Mouse (Mus musculus) limb, embryonic 11.5 days (tissue): ENCODE measurements at regions not wholly inside any gene's neighbourhood (a gene's known extent, or its start where the extent isn't known, plus 50 kb on each side); places are given as distances from the start of the nearest gene placed in this dataset.

ENCODE experiments used
- ATAC-seq: fragments of 200-750 bp; cut with Nextera tagmentation; 2 replicates; pipeline ENCODE4 v1.8.0; 2017; ENCODE audit warnings: low read depth; ENCODE audit not compliant: insufficient number of reproducible peaks, low FRiP score, low TSS enrichment
- DNase-seq: peaks from one replicate; pipeline ENCODE4 v3.0.0-alpha.2; 2015; ENCODE audit warnings: low spot score
- H3K27ac ChIP-seq: fragments of 300-500 bp; sonication (generic); replicated peaks from 2 replicates; pipeline ENCODE4 v1.5.1; 2014; ENCODE audit warnings: low read depth, mild to moderate bottlenecking, low read length
- H3K27me3 ChIP-seq: fragments of 300-500 bp; sonication (generic); 2 replicates; pipeline ENCODE4 v1.6.1; 2014; ENCODE audit warnings: mild to moderate bottlenecking, low read length, mixed read lengths; ENCODE audit not compliant: control insufficient read depth, insufficient read depth
- H3K36me3 ChIP-seq: fragments of 300-500 bp; sonication (generic); 2 replicates; pipeline ENCODE4 v1.6.1; 2014; ENCODE audit warnings: mild to moderate bottlenecking, low read length, moderate library complexity, mixed read lengths; ENCODE audit not compliant: control insufficient read depth, insufficient read depth
- H3K4me1 ChIP-seq: fragments of 300-500 bp; sonication (generic); 2 replicates; pipeline ENCODE4 v1.6.1; 2014; ENCODE audit warnings: low read length, mixed read lengths; ENCODE audit not compliant: control insufficient read depth, insufficient read depth
- H3K4me2 ChIP-seq: fragments of 300-500 bp; sonication (generic); 2 replicates; pipeline ENCODE4 v1.6.1; 2014; ENCODE audit warnings: low read depth, mild to moderate bottlenecking, moderate library complexity; ENCODE audit not compliant: severe bottlenecking
- H3K4me3 ChIP-seq: fragments of 300-500 bp; sonication (generic); 2 replicates; pipeline ENCODE4 v1.5.1; 2014; ENCODE audit warnings: low read depth, low read length
- H3K9ac ChIP-seq: fragments of 300-500 bp; sonication (generic); 2 replicates; pipeline ENCODE4 v1.6.1; 2014; ENCODE audit warnings: mild to moderate bottlenecking, low read length
- H3K9me3 ChIP-seq: fragments of 300-500 bp; sonication (generic); 2 replicates; pipeline ENCODE4 v1.6.1; 2016; ENCODE audit warnings: low read length; ENCODE audit not compliant: control insufficient read depth
- WGBS: fragments of 180-500 bp; shearing (Covaris S2); extraction: QIAGEN DNeasy Blood & Tissue Kit; methylation state at CpG from one replicate; pipeline ENCODE4 v1.1.7; 2014; 5-methylcytosine and 5-hydroxymethylcytosine counted together

DNA sequence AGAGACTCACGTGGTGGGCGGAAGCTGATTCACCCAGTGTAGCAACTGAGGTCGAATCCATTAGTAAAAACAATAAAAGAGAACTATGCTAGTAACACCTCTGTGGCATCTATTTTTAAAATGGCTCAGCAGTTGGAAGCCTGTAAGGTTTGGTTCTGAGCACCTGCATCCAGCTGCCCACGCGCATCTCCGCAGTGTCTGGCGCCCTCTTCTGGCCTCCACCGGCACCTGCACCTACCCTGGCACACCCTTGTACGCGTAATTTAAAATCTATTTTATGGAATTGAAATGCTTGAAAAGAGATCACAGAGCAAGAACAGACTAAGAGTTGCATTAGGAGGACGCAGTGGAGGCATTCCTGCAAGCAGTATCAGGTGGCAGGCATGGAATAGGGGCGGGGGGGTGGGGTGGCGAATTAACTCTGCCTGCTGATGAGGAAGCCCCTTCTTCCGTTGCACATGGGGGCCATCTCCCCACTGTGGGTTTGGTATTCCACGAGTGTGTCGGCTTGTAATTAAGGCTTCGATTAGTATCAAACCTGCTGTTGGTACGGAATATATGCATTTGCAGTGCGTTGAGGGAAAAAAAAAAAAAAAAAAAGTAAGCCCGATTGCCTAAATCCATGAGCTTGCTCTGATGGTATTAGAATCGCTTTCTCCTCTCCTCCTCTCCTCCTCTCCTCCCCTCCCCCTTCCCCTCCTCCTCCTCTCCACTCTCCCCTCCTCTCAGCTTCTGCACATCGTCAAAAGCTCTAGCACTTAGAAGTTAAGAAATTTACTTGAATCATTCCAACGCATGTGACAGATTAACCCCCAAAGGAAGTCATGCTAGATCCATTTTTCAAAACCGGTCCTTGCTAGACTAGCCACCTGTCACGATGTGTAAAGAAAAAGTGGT, 221.7 kb downstream of the Atp23 start:
- no peaks in the 10 kb centered on the region for H3K4me1 ChIP-seq
- no peak overlapping the region for H3K27ac ChIP-seq
- no peaks in the 10 kb centered on the region for H3K36me3 ChIP-seq
- ATAC-seq (no peak), DNase-seq (peak; percentile 32)
- no peaks in the 10 kb centered on the region for H3K27me3 ChIP-seq
- H3K4me2 ChIP-seq: no peak overlapping the region
- H3K9ac ChIP-seq: no peak overlapping the region
- H3K9me3 ChIP-seq: no peaks in the 10 kb centered on the region
- H3K4me3 ChIP-seq: no peak overlapping the region
- 29% methylated on average over 25 of the region's 25 CpGs for WGBS

GRCm38 (mm10) chr10:126673437-126673836, 227.7 kb downstream of the Atp23 start:
- no peak overlapping the region for H3K9ac ChIP-seq
- ATAC-seq (no peak), DNase-seq (no peak)
- H3K36me3 ChIP-seq: no peaks in the 10 kb centered on the region
- H3K27ac ChIP-seq: no peak overlapping the region
- no peak overlapping the region for H3K4me2 ChIP-seq
- no peaks in the 10 kb centered on the region for H3K4me1 ChIP-seq
- WGBS: 69% methylated on average over 5 of the region's 5 CpGs
- H3K27me3 ChIP-seq: no peaks in the 10 kb centered on the region
- H3K4me3 ChIP-seq: no peak overlapping the region
- no peaks in the 10 kb centered on the region for H3K9me3 ChIP-seq

DNA sequence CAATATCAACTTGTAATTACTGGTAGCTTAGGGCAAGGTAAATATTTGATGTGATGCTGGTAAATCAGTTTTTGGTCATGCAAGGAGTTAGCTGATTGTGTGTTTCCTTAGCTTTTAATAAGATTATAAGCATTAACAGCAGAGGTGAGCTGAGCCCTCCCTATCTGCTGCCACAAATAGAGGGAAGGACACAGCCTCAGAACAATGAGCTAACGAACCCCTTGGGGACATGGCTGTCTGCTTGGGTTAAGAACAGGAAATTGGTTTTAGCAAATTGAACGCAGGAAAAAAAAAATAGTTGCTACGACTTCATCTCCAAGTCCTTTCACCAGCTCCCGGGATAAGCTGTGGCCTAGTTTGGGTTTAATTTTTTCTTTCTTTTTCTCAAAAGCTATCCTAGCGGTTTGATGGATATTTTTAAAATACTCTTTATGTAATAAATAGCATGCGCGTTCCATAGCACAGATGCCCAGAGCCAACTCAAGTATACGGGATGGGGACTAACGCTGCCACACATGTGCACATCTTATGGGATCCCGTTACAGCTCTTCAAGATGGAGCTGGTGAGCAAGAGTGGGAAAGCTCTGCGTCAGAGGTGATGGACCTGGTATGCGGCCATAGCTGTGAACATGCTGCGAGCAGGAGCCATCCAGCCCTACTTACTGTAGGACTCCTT, 236.6 kb downstream of the Atp23 start:
- no peak for DNase-seq
- WGBS: 68% methylated on average over 13 of the region's 13 CpGs
- no peaks in the 10 kb centered on the region for H3K4me1 ChIP-seq

DNA sequence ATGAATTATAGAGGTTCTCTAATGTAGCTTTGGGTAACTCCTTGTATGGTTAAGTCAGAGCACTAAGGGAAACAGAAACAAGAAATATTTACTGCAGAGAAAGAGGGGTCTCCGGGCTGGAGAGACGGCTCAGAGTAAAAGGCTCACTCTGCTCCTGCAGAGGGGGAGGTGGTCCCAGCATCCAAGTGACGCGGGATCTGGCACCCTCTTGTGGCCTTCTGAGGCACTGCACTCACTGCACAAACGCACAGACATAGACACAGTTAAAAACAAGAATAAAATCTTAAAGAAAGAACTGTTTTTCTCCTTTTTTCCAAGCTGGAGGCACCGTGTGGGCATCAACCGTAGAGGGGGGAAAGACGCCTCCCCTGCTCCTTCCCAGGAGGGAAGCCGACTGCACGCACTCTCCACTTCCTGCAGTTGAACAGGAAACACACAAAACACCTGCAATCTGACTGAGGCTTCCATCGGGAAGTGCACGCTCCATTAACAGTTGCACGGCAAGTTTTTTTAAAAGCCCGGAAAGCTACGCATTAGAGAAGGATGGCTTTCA, 237.6 kb downstream of the Atp23 start:
- Histone ChIP-seq H3K36me3 (no peaks in the 10 kb centered on the region), H3K4me3 (no peak overlapping the region), H3K4me1 (no peaks in the 10 kb centered on the region), H3K27me3 (no peaks in the 10 kb centered on the region), H3K9me3 (peaks cover 3% of the 10 kb centered on the region; the same call in 1 of the 2 replicates), H3K27ac (no peak overlapping the region), H3K9ac (no peak overlapping the region), H3K4me2 (no peak overlapping the region)
- peak; percentile 42 for DNase-seq
- ATAC-seq: no peak
- 64% methylated on average over 15 of the region's 15 CpGs for WGBS

More for the DNA sequence above, 236.6 kb downstream of the Atp23 start:
- Histone ChIP-seq H3K27ac (no peak overlapping the region), H3K27me3 (no peaks in the 10 kb centered on the region), H3K9me3 (peaks cover 3% of the 10 kb centered on the region; the same call in 1 of the 2 replicates), H3K4me3 (no peak overlapping the region), H3K4me2 (no peak overlapping the region), H3K9ac (no peak overlapping the region), H3K36me3 (no peaks in the 10 kb centered on the region)
- ATAC-seq: no peak

- Histone ChIP-seq H3K27me3 (no peaks in the 10 kb centered on the region), H3K9ac (no peak overlapping the region), H3K4me3 (no peak overlapping the region), H3K4me2 (no peak overlapping the region), H3K36me3 (no peaks in the 10 kb centered on the region), H3K4me1 (no peaks in the 10 kb centered on the region), H3K9me3 (peaks cover 3% of the 10 kb centered on the region; the same call in 1 of the 2 replicates), H3K27ac (no peak overlapping the region)
- DNase-seq (no peak), ATAC-seq (no peak)
- WGBS: 91% methylated on average over 6 of the region's 6 CpGs
Measured at GRCm38 (mm10) chr10:126662765-126663164, 238.4 kb downstream of the Atp23 start.

DNA sequence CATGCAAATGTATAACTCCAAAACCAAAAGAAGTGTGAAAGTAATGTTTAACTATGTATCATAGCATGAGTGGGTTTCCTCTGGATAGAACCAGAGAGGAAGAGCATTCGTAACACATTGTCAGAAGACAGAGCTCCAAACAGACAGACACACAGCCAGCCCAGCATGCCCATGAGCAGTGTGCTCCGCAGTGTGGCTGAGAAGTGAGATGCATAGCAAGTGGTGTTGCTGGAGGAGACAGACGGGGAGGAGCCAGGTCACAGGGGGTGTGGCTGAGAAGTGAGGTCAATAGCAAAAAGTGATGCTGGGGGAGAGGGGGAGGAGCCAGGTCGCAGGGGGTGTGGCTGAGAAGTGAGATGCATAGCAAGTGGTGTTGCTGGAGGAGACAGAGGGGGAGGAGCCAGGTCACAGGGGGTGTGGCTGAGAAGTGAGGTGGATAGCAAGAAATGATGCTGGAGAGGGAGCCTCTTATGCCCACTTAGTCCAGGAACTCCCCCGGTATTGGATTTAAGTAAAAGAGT, 240.0 kb downstream of the Atp23 start:
- no peak overlapping the region for H3K4me2 ChIP-seq
- H3K9ac ChIP-seq: no peak overlapping the region
- WGBS: 64% methylated on average over 5 of the region's 5 CpGs
- ATAC-seq: no peak; the same call in 1 of the 2 replicates
- no peak overlapping the region for H3K4me3 ChIP-seq
- no peaks in the 10 kb centered on the region for H3K36me3 ChIP-seq
- no peaks in the 10 kb centered on the region for H3K4me1 ChIP-seq
- H3K27ac ChIP-seq: no peak overlapping the region
- H3K9me3 ChIP-seq: peaks cover 3% of the 10 kb centered on the region; the same call in 1 of the 2 replicates
- no peaks in the 10 kb centered on the region for H3K27me3 ChIP-seq
- no peak for DNase-seq

DNA sequence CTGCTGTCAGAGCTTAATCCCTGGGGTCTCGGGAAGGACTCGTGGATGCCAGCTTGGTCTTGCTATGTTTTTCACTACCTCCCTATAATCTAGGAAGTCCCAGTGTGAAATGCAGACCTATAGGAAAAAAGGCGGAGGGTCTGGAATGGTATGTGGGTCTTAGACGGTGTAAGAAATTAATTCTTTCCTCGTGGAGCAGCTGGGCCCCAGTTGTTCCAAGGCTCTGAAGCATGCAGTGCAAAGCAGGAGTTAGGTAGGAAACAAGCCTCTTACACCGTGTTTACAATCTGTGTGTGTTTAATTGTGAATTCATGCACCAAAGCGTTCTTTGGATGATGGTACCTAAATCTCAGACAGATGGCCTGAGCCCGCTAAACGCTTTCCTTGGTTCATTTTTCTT, 241.1 kb downstream of the Atp23 start:
- Histone ChIP-seq H3K27ac (no peak overlapping the region), H3K4me3 (no peak overlapping the region), H3K9ac (no peak overlapping the region), H3K36me3 (no peaks in the 10 kb centered on the region), H3K9me3 (peaks cover 3% of the 10 kb centered on the region; the same call in 1 of the 2 replicates), H3K4me2 (no peak overlapping the region), H3K27me3 (no peaks in the 10 kb centered on the region), H3K4me1 (no peaks in the 10 kb centered on the region)
- DNase-seq (no peak), ATAC-seq (no peak)
- WGBS: 71% methylated on average over 9 of the region's 9 CpGs

- Histone ChIP-seq H3K4me3 (no peak overlapping the region), H3K4me1 (no peaks in the 10 kb centered on the region), H3K27me3 (no peaks in the 10 kb centered on the region), H3K36me3 (no peaks in the 10 kb centered on the region), H3K4me2 (no peak overlapping the region), H3K9me3 (no peaks in the 10 kb centered on the region), H3K9ac (no peak overlapping the region), H3K27ac (no peak overlapping the region)
- 64% methylated on average over 3 of the region's 3 CpGs for WGBS
- no peak for DNase-seq
- ATAC-seq: no peak
Measured at GRCm38 (mm10) chr10:126652693-126653092, 248.5 kb downstream of the Atp23 start.
